Mouse (Mus musculus) liver, embryonic 14.5 days (tissue): ENCODE results near the gene Lrrc4.

ENCODE experiments used
- CTCF ChIP-seq: IDR thresholded peaks from 2 replicates; pipeline ENCODE4 v1.5.1; 2016; ENCODE audit warnings: antibody characterized with exemption, low read depth, control low read depth
- EP300 ChIP-seq: IDR thresholded peaks from 2 replicates; pipeline ENCODE4 v1.6.1; 2016; ENCODE audit warnings: antibody characterized with exemption, low read depth

GRCm38 (mm10) chr6:28814895-28815294 is 16.7 kb downstream of the Lrrc4 start:
- no peak for TF ChIP-seq EP300
- TF ChIP-seq CTCF, result no peak
